Mouse (Mus musculus) lung, postnatal 0 days (tissue): ENCODE results near the gene Mob3b.

Source experiments
- CTCF ChIP-seq: IDR thresholded peaks from 2 replicates; pipeline ENCODE4 v1.5.1; 2016; ENCODE audit warnings: antibody characterized with exemption, mild to moderate bottlenecking
- EP300 ChIP-seq: IDR thresholded peaks from 2 replicates; pipeline ENCODE4 v1.6.1; 2016; ENCODE audit warnings: antibody characterized with exemption, mild to moderate bottlenecking, control low read depth

DNA sequence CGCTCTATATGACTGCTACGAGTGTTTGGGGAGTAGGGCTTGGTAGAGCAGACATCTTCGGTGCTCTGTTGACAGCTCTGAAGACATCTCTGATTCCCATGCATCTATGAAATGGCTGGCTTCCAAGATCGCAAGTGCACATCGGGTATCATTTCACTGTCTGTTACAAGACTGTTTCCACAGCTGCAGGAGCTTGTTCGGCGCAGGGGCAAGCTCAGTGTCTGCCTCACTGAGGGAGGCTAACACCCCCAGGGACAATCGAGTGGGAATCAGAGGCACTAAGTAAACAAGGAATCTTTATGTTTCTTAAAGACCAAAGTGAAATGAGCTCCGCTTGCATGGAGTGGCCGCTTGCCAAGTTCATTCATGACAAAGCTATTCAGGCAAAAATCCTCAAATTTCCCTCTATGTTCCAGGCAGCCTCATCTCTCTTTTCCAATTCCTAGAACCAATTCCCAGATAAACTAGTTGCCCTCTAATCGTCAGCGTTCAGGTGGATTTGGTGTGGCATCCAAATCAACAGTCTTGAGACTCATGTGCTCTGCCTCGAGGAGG lies 12.4 kb upstream of the Mob3b start:
- no peak for TF ChIP-seq EP300
- TF ChIP-seq CTCF: no peak
